Mouse (Mus musculus): Measurements from ENCODE around the gene Dcp1a. TPM values are rescaled to one million over a fixed set of nuclear protein-coding genes. Genes with fewer than 3 reads are reported as not detected.
A peak's percentile ranks its signal among the peaks of the same experiment; 100 is the strongest.

The Dcp1a gene
- polyA plus RNA-seq, 1 experiment from 2014 or later: 18.3 TPM

DNA sequence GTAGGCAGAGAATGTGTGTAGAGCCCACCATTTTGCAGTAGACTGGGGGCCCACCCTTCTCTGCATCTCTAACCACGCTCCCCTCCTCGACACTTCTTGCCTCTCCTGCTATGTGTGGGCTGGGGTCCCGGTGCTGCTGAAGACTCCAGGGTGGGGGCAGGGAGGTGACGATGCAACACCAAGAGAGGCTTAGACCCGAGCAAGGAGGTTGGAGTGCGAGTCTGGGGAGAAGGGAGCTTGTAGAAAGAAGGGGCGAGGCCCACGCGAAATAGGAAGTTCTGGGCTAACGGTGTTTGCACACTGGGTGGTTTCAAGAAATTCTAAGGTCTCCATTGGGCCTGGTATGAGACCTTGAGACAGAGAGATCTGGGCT is 70.4 kb downstream of the Dcp1a start:
- no peaks in the 10 kb centered on the region for H3K36me3 ChIP-seq (ENCODE audit: control insufficient read depth, insufficient read depth, low read length)
- H3K27ac ChIP-seq (ENCODE audit: low read length): peak overlapping the region; percentile 95
- WGBS: 1% methylated on average over 10 of the region's 10 CpGs
- peak overlapping the region; percentile 96 for H3K9ac ChIP-seq (ENCODE audit: low read depth, low read length)
- H3K4me1 ChIP-seq (ENCODE audit: control insufficient read depth, insufficient read depth, low read length): peaks cover 38% of the 10 kb centered on the region
- H3K27me3 ChIP-seq (ENCODE audit: control insufficient read depth, insufficient read depth, low read depth, low read length): no peaks in the 10 kb centered on the region
- H3K4me3 ChIP-seq (ENCODE audit: low read depth, low read length): peak overlapping the region; percentile 85
- ATAC-seq: peak; percentile 59
- peak overlapping the region; percentile 86 for H3K4me2 ChIP-seq (ENCODE audit: low read length)
- no peaks in the 10 kb centered on the region for H3K9me3 ChIP-seq (replicated peaks; ENCODE audit: control insufficient read depth, low read length, poor library complexity, severe bottlenecking)

DNA sequence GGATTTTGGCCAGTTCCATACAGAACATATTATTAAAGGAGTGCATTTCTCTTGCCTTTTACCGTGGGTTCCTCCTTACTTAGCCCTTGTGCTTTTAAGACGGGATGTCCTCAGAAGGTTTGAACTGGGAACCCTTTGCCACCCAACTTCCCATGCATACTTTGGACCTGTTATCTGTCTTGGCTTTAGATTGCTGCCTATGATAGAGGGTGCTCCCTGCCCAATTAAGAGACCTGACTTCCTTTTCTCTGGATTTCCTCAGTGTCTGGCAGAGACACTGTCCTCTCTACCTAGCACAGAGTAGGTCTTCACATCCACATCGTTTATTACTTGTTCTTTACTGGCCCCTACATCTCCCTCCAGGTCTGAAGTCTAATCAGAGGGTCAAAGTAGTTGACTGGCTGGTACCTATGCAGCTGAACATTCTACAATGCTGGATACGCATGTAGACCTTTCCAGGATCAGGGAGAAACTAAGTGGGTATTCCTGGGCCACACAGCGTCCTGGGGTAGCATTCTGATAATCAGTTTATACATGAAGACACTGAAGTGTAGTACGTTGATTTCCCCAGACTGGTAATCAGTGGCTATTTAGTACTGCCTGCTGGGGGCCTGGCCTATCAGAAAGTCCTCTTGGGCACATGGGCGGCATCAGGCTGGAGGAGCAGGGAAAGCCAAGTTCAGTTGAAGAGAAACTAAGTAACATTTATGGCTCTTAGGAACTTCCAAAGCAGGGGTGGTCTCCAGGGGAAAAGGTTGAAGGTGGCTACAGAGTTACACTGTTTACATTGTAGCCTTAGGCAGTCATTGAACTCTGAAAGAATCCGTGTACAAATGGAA is 71.1 kb downstream of the Dcp1a start:
- peak overlapping the region; percentile 96 for H3K9ac ChIP-seq (ENCODE audit: low read depth, low read length)
- no peak for ATAC-seq
- H3K27ac ChIP-seq (ENCODE audit: low read length): peak overlapping the region; percentile 95; the same call in 1 of the 2 replicates
- H3K36me3 ChIP-seq (ENCODE audit: control insufficient read depth, insufficient read depth, low read length): no peaks in the 10 kb centered on the region
- no peaks in the 10 kb centered on the region for H3K9me3 ChIP-seq (replicated peaks; ENCODE audit: control insufficient read depth, low read length, poor library complexity, severe bottlenecking)
- WGBS: 35% methylated on average over 8 of the region's 8 CpGs
- peak overlapping the region; percentile 86 for H3K4me2 ChIP-seq (ENCODE audit: low read length)
- peaks cover 38% of the 10 kb centered on the region for H3K4me1 ChIP-seq (ENCODE audit: control insufficient read depth, insufficient read depth, low read length)
- H3K4me3 ChIP-seq (ENCODE audit: low read depth, low read length): peak overlapping the region; percentile 85
- H3K27me3 ChIP-seq (ENCODE audit: control insufficient read depth, insufficient read depth, low read depth, low read length): no peaks in the 10 kb centered on the region

DNA sequence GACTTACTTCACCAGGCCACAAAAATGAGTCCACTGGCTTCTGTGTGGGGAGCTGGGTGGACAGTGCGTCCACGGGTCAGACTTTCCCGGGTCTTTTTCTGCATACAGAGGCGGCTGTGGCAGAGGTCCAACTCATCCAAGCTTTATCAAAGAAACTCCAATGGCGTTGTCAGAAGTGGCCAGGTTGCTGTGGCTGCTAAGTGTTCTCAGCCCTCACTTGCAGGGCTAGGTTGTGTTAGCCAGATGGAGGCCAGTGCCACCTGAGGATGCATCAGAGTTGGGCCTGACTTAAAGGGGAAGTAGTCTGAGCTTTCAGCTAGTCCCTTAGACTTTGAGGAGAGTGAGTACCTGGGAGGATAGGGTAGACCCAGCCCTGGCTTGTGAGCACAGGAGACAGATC is 72.2 kb downstream of the Dcp1a start:
- Histone ChIP-seq H3K4me3 (ENCODE audit: low read depth, low read length) (peak overlapping the region; percentile 85), H3K9ac (ENCODE audit: low read depth, low read length) (0 out of 2 replicates have a peak overlapping the region, but pooled peaks have one; percentile 0), H3K36me3 (ENCODE audit: control insufficient read depth, insufficient read depth, low read length) (no peaks in the 10 kb centered on the region), H3K27ac (ENCODE audit: low read length) (no peak overlapping the region), H3K4me2 (ENCODE audit: low read length) (peak overlapping the region; percentile 86), H3K27me3 (ENCODE audit: control insufficient read depth, insufficient read depth, low read depth, low read length) (no peaks in the 10 kb centered on the region), H3K4me1 (ENCODE audit: control insufficient read depth, insufficient read depth, low read length) (peaks cover 38% of the 10 kb centered on the region), H3K9me3 (replicated peaks; ENCODE audit: control insufficient read depth, low read length, poor library complexity, severe bottlenecking) (no peaks in the 10 kb centered on the region)
- WGBS: 62% methylated on average over 5 of the region's 5 CpGs
- ATAC-seq: no peak

DNA sequence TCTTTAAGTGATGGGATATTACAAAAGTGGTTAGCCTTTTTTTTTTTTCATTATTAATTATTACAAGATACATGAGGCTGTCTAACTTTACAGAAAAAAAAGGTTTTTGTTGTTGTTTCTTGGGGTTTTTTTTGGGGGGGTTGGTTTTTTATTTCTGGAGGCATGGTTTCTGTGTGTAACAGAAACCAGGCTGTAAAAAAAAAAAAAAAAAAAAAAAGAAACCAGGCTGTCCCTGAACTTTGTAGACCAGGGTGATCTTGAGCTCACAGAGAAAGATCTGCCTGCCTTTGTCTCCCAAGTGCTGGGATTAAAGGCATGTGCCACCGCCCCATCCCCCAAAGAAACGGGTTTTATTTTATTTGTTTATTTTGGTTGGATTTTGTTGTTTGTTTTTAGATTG is 72.6 kb downstream of the Dcp1a start:
- Histone ChIP-seq H3K27ac (ENCODE audit: low read length) (no peak overlapping the region), H3K9me3 (replicated peaks; ENCODE audit: control insufficient read depth, low read length, poor library complexity, severe bottlenecking) (no peaks in the 10 kb centered on the region), H3K4me1 (ENCODE audit: control insufficient read depth, insufficient read depth, low read length) (peaks cover 38% of the 10 kb centered on the region), H3K4me3 (ENCODE audit: low read depth, low read length) (no peak overlapping the region), H3K36me3 (ENCODE audit: control insufficient read depth, insufficient read depth, low read length) (no peaks in the 10 kb centered on the region), H3K4me2 (ENCODE audit: low read length) (no peak overlapping the region), H3K27me3 (ENCODE audit: control insufficient read depth, insufficient read depth, low read depth, low read length) (no peaks in the 10 kb centered on the region), H3K9ac (ENCODE audit: low read depth, low read length) (no peak overlapping the region)
- ATAC-seq: no peak
- 93% methylated on average over 2 of the region's 2 CpGs for WGBS

DNA sequence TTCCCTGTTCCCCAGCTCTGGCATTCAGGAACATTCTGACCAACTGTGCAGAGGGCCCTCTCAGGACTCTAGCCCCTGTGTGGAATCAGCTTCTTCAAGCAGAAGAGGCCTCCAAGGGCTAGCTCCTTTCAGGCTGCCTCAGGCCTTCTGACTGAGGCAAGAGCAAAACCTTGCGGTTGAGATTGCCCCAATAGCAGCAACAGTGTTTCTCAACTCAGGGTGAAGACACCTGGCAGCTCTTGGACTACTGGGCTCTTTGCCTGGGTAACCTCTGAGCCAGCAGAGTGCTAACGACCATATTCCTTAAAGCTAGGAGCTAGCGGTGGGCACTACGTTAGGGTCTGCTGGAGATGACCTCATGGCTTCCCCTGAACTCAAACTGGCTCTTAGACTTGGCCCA is 73.8 kb downstream of the Dcp1a start:
- Histone ChIP-seq H3K9me3 (replicated peaks; ENCODE audit: control insufficient read depth, low read length, poor library complexity, severe bottlenecking) (no peaks in the 10 kb centered on the region), H3K4me3 (ENCODE audit: low read depth, low read length) (no peak overlapping the region), H3K4me2 (ENCODE audit: low read length) (no peak overlapping the region), H3K9ac (ENCODE audit: low read depth, low read length) (no peak overlapping the region), H3K27me3 (ENCODE audit: control insufficient read depth, insufficient read depth, low read depth, low read length) (no peaks in the 10 kb centered on the region), H3K36me3 (ENCODE audit: control insufficient read depth, insufficient read depth, low read length) (no peaks in the 10 kb centered on the region), H3K27ac (ENCODE audit: low read length) (no peak overlapping the region), H3K4me1 (ENCODE audit: control insufficient read depth, insufficient read depth, low read length) (peaks cover 33% of the 10 kb centered on the region)
- WGBS: 90% methylated on average over 4 of the region's 4 CpGs
- no peak for ATAC-seq

DNA sequence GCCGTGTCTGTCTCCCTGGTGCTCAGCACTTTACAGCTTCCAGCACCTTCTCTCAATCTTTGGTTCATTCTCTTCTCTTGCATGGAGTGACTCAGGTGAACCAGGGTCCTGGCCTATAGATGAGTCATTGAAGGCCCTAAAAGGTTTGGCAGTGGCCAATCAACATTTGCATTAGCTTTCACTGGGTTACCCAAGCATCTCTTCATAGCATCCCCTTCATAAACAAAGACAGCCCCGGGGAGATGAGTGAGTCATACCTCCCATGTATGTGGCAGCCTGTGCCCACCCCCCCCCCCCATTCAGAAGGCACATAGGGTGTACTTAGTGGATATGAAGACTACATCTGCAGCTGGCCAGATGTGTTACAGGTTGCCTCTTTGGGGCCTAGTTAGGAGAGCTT is 77.3 kb downstream of the Dcp1a start:
- Histone ChIP-seq H3K4me1 (ENCODE audit: control insufficient read depth, insufficient read depth, low read length) (peaks cover 15% of the 10 kb centered on the region), H3K27ac (ENCODE audit: low read length) (no peak overlapping the region), H3K9ac (ENCODE audit: low read depth, low read length) (no peak overlapping the region), H3K36me3 (ENCODE audit: control insufficient read depth, insufficient read depth, low read length) (peaks cover 18% of the 10 kb centered on the region), H3K9me3 (replicated peaks; ENCODE audit: control insufficient read depth, low read length, poor library complexity, severe bottlenecking) (no peaks in the 10 kb centered on the region), H3K27me3 (ENCODE audit: control insufficient read depth, insufficient read depth, low read depth, low read length) (no peaks in the 10 kb centered on the region), H3K4me2 (ENCODE audit: low read length) (no peak overlapping the region), H3K4me3 (ENCODE audit: low read depth, low read length) (no peak overlapping the region)
- WGBS: 90% methylated on average over 2 of the region's 2 CpGs
- ATAC-seq: no peak

DNA sequence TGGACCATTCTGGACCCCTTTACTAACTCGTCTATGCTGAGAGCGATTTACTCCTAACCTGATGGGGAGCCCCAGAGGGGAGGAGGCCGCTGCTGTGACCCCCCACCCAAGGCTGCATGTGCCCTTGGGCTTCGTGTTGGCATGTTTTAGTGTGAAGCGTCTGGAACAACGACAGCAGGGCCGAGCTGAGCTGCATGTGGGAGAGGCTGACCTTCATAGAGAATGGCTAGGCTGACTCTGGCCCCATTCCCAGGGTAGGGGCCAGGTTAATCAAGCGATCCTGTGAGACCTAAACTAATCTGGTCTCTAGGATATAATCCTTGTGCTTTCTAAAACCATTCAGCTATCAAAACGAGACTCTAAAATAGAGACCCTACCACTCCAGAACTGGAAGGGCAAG is 78.4 kb downstream of the Dcp1a start:
- Histone ChIP-seq H3K27me3 (ENCODE audit: control insufficient read depth, insufficient read depth, low read depth, low read length) (no peaks in the 10 kb centered on the region), H3K36me3 (ENCODE audit: control insufficient read depth, insufficient read depth, low read length) (peaks cover 21% of the 10 kb centered on the region), H3K9me3 (replicated peaks; ENCODE audit: control insufficient read depth, low read length, poor library complexity, severe bottlenecking) (no peaks in the 10 kb centered on the region), H3K9ac (ENCODE audit: low read depth, low read length) (no peak overlapping the region), H3K4me1 (ENCODE audit: control insufficient read depth, insufficient read depth, low read length) (peaks cover 9% of the 10 kb centered on the region), H3K27ac (ENCODE audit: low read length) (no peak overlapping the region), H3K4me3 (ENCODE audit: low read depth, low read length) (no peak overlapping the region), H3K4me2 (ENCODE audit: low read length) (no peak overlapping the region)
- ATAC-seq: no peak
- WGBS: 79% methylated on average over 9 of the region's 9 CpGs

DNA sequence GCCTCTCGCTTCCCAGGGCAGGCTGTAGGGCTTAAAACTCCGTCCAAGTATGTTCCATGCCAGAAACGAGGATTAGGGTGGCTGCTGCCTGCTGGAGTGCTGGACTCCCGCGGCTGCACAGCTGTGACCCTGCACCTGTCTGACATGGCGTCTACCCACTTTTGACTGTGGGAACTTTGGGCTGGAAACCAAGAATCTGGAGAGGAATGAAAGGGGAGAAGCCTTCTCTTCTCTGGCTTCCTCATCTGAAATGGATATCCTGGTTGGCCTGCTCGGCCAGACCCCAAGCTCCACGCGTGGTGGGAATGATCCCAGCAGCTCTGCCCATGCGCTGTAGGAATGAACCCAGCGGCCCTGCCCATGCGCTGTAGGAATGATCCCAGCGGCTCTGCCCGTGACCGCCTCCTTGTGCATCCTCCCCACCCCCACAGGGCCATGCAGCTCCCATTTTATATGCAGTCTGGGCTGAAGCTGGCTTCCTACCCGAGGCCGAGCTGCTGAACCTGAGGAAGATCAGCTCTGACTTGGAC is 80.1 kb downstream of the Dcp1a start:
- Histone ChIP-seq H3K4me2 (ENCODE audit: low read length) (no peak overlapping the region), H3K27ac (ENCODE audit: low read length) (no peak overlapping the region), H3K4me1 (ENCODE audit: control insufficient read depth, insufficient read depth, low read length) (peaks cover 5% of the 10 kb centered on the region), H3K27me3 (ENCODE audit: control insufficient read depth, insufficient read depth, low read depth, low read length) (no peaks in the 10 kb centered on the region), H3K9ac (ENCODE audit: low read depth, low read length) (no peak overlapping the region), H3K36me3 (ENCODE audit: control insufficient read depth, insufficient read depth, low read length) (peaks cover 24% of the 10 kb centered on the region), H3K4me3 (ENCODE audit: low read depth, low read length) (no peak overlapping the region), H3K9me3 (replicated peaks; ENCODE audit: control insufficient read depth, low read length, poor library complexity, severe bottlenecking) (no peaks in the 10 kb centered on the region)
- WGBS: 71% methylated on average over 17 of the region's 17 CpGs
- ATAC-seq: no peak

DNA sequence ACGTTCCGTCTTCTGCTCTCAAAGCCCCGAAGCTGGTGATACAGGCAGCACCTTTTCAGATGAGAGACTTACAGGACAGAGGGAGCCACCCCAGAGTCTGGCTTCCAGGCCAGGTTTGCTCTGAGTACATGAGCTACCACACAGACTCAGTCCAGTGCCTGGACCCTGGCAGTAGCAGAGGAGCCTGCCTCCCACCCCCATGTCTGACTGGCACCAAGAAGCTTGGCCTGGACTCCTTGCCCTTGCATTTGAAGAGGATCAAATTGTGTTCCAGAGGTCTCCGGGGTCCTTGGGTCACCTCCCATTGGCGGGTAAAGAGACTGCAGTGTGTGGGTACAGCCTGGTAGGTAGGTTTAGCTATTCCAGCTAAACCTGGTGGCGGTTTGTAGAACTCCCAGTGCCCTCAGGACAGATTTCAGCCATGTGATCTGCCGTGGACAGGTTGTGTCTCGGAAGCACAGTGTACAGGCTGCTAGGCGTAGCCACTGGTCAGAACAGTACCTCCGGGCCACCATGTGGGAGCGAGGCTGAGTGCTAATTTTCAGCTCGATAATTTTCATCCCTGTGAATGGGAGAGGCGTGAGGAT is 81.6 kb downstream of the Dcp1a start:
- Histone ChIP-seq H3K27me3 (ENCODE audit: control insufficient read depth, insufficient read depth, low read depth, low read length) (no peaks in the 10 kb centered on the region), H3K4me3 (ENCODE audit: low read depth, low read length) (no peak overlapping the region), H3K4me2 (ENCODE audit: low read length) (no peak overlapping the region), H3K36me3 (ENCODE audit: control insufficient read depth, insufficient read depth, low read length) (peaks cover 35% of the 10 kb centered on the region), H3K9me3 (replicated peaks; ENCODE audit: control insufficient read depth, low read length, poor library complexity, severe bottlenecking) (no peaks in the 10 kb centered on the region), H3K27ac (ENCODE audit: low read length) (no peak overlapping the region), H3K4me1 (ENCODE audit: control insufficient read depth, insufficient read depth, low read length) (peaks cover 5% of the 10 kb centered on the region; the same call in 1 of the 2 replicates), H3K9ac (ENCODE audit: low read depth, low read length) (no peak overlapping the region)
- 89% methylated on average over 13 of the region's 13 CpGs for WGBS
- no peak for ATAC-seq
